Comparison of ENCODE assay signal across 19 mouse cellular contexts in genomic region chr16:93031624-93032023, GRCm38 (mm10).
DNase-seq lines count a peak whose midpoint lies in the region; ATAC-seq and TF ChIP-seq lines count a peak whose summit lies in the region.
"Had no signal": no experiment of that assay in that cellular context is flagged by ENCODE, and none has a peak within 500 bp of the region (broad histone marks: within the 10 kb centered on the region; RNA-seq: fewer than 3 reads in every experiment).

No protein-coding gene starts in this region.

- no peaks in the 10 kb centered on the region for H3K36me3 ChIP-seq in heart, embryonic 11.5 days (ENCODE audit: control insufficient read depth, insufficient read depth, low read length)
- no peaks in the 10 kb centered on the region for H3K36me3 ChIP-seq in small intestine, adult 2 months (ENCODE audit: control insufficient read depth, insufficient read depth, low read length)
- H3K36me3 ChIP-seq: embryonic facial prominence, embryonic 10.5 days; heart, embryonic 15.5 days; hindbrain, embryonic 12.5 days; liver, embryonic 13.5 days; midbrain, embryonic 10.5 days had no signal

- H3K27ac ChIP-seq in heart, embryonic 11.5 days (ENCODE audit: low read depth, low read length), result no peak overlapping the region
- 0 out of 2 replicates have a peak overlapping the region, but pooled peaks have one; percentile 15 for H3K27ac ChIP-seq in small intestine, adult 2 months (ENCODE audit: insufficient read depth, low read depth, low read length)
- H3K27ac ChIP-seq: embryonic facial prominence, embryonic 10.5 days; heart, embryonic 15.5 days; hindbrain, embryonic 12.5 days; liver, embryonic 13.5 days; midbrain, embryonic 10.5 days had no signal

- H3K4me3 ChIP-seq in heart, embryonic 11.5 days (ENCODE audit: low read depth, low read length), result no peak overlapping the region
- H3K4me3 ChIP-seq in lung, adult 2 months (replicated peaks; ENCODE audit: extremely low read depth, low read depth, low read length), result no peak overlapping the region
- H3K4me3 ChIP-seq in small intestine, adult 2 months (ENCODE audit: low read depth, low read length), result no peak overlapping the region
- H3K4me3 ChIP-seq: embryonic facial prominence, embryonic 10.5 days; heart, embryonic 15.5 days; hindbrain, embryonic 12.5 days; liver, embryonic 13.5 days; midbrain, embryonic 10.5 days; myocyte had no signal

- ATAC-seq in heart, embryonic 11.5 days (replicated peaks; ENCODE audit: insufficient number of reproducible peaks, low FRiP score, low TSS enrichment), result no peak
- ATAC-seq in granulocyte monocyte progenitor cell, adult 5-6 weeks (replicated peaks; ENCODE audit: poor library complexity, severe bottlenecking), result peak; percentile 64
- ATAC-seq: forebrain, embryonic 16.5 days had no signal

- DNase-seq in heart, adult 9 months (ENCODE audit: low spot score in 2 of 2), result peak; percentile 5 to 37
- DNase-seq in lung, postnatal 25 days (ENCODE audit: low spot score), result peak; percentile 36
- no peak for DNase-seq in lung, adult 2 months
- DNase-seq in spleen, adult 18-20 months, result no peak
- no peak for DNase-seq in right cerebral cortex, postnatal 25 days
- DNase-seq: adrenal gland, postnatal 14 days; cerebellum, postnatal 10 days; gastrocnemius, postnatal 10 days; liver, embryonic 13.5 days; thymus, adult 2 months had no signal

- no peaks in the 10 kb centered on the region for H3K9me3 ChIP-seq in heart, embryonic 11.5 days (replicated peaks; ENCODE audit: control insufficient read depth, low read length)
- H3K9me3 ChIP-seq: embryonic facial prominence, embryonic 10.5 days; heart, embryonic 15.5 days; hindbrain, embryonic 12.5 days; liver, embryonic 13.5 days; midbrain, embryonic 10.5 days had no signal

- H3K4me2 ChIP-seq in heart, embryonic 11.5 days, result no peak overlapping the region
- H3K4me2 ChIP-seq: heart, embryonic 15.5 days; hindbrain, embryonic 12.5 days; liver, embryonic 13.5 days had no signal

- no peak for TF ChIP-seq POLR2A in lung, adult 2 months (IDR thresholded peaks at IDR 0.05; ENCODE audit: borderline replicate concordance, extremely low read depth, low read depth, low read length)
- TF ChIP-seq POLR2A in small intestine, adult 2 months (IDR thresholded peaks at IDR 0.05; ENCODE audit: low read depth, low read length), result no peak

- H3K9ac ChIP-seq in heart, embryonic 11.5 days (ENCODE audit: low read depth, low read length), result no peak overlapping the region
- H3K9ac ChIP-seq: heart, embryonic 15.5 days; hindbrain, embryonic 12.5 days; liver, embryonic 13.5 days had no signal

- H3K4me1 ChIP-seq in heart, embryonic 11.5 days (ENCODE audit: control insufficient read depth, insufficient read depth, low read length), result no peaks in the 10 kb centered on the region
- H3K4me1 ChIP-seq in lung, adult 2 months (ENCODE audit: control insufficient read depth, insufficient read depth, low read length), result no peaks in the 10 kb centered on the region
- peaks cover 3% of the 10 kb centered on the region; the same call in 1 of the 2 replicates for H3K4me1 ChIP-seq in small intestine, adult 2 months (ENCODE audit: control insufficient read depth, insufficient read depth, insufficient read length, low read length)
- H3K4me1 ChIP-seq: embryonic facial prominence, embryonic 10.5 days; heart, embryonic 15.5 days; hindbrain, embryonic 12.5 days; liver, embryonic 13.5 days; midbrain, embryonic 10.5 days had no signal

- TF ChIP-seq CTCF in lung, adult 2 months (IDR thresholded peaks at IDR 0.05; ENCODE audit: insufficient read depth, low read length), result no peak
- TF ChIP-seq CTCF in small intestine, adult 2 months (IDR thresholded peaks at IDR 0.05; ENCODE audit: extremely low read depth, insufficient read length, insufficient replicate concordance, low read depth, low read length), result no peak

- H3K27me3 ChIP-seq in heart, embryonic 11.5 days (ENCODE audit: control insufficient read depth, insufficient read depth, low read length), result 0 out of 2 replicates have a peak, but pooled peaks cover 8% of the 10 kb centered on the region
- no peaks in the 10 kb centered on the region for H3K27me3 ChIP-seq in small intestine, adult 2 months (ENCODE audit: control insufficient read depth, insufficient read depth, low read length)
- H3K27me3 ChIP-seq: hindbrain, embryonic 12.5 days; liver, embryonic 13.5 days had no signal

- WGBS in heart, embryonic 11.5 days (ENCODE audit: insufficient replicate concordance), result 78% methylated on average over 5 of the region's 5 CpGs
- 80% methylated on average over 5 of the region's 5 CpGs for WGBS in lung, adult 2 months
- WGBS in small intestine, adult 2 months, result 81% methylated on average over 5 of the region's 5 CpGs

Comparison
In these comparisons a context has a peak if more than half of its experiments do, and no peak if none do; other contexts are left out.
1. DNase-seq: peak in heart, adult 9 months (2 of 2) and lung, postnatal 25 days (single experiment); none in lung, adult 2 months (single experiment), spleen, adult 18-20 months (0 of 2) and right cerebral cortex, postnatal 25 days (single experiment).